Mouse (Mus musculus) thymus, postnatal 25 days (tissue): ENCODE data around the gene Gab1.
A peak's percentile ranks its signal among the peaks of the same experiment; 100 is the strongest.

Source experiments
- DNase-seq: peaks from one replicate; pipeline ENCODE4 v3.0.0; 2022

Gene Gab1

GRCm38 (mm10) chr8:80804066-80804619 lies 76.2 kb downstream of the Gab1 start:
- no peak for DNase-seq

GRCm38 (mm10) chr8:80798778-80799177 lies 81.5 kb downstream of the Gab1 start:
- DNase-seq: no peak

- no peak for DNase-seq
These were observed 82.0 kb downstream of the Gab1 start for GRCm38 (mm10) chr8:80798198-80798777.

- no peak for DNase-seq
These were observed 84.2 kb downstream of the Gab1 start for GRCm38 (mm10) chr8:80796070-80796469.

GRCm38 (mm10) chr8:80794585-80795509 lies 85.5 kb downstream of the Gab1 start:
- no peak for DNase-seq

- no peak for DNase-seq
These were observed 86.4 kb downstream of the Gab1 start for GRCm38 (mm10) chr8:80793791-80794515.

- DNase-seq: no peak
These were observed 88.1 kb downstream of the Gab1 start for GRCm38 (mm10) chr8:80792214-80792613.

- no peak for DNase-seq
These were observed 91.0 kb downstream of the Gab1 start for GRCm38 (mm10) chr8:80789324-80789723.

GRCm38 (mm10) chr8:80784559-80784958 lies 95.8 kb downstream of the Gab1 start:
- no peak for DNase-seq

- DNase-seq: no peak
These were observed 97.0 kb downstream of the Gab1 start for GRCm38 (mm10) chr8:80783271-80783670.

- no peak for DNase-seq
These were observed 99.0 kb downstream of the Gab1 start for GRCm38 (mm10) chr8:80781338-80781737.

- DNase-seq: no peak
These were observed 100.0 kb downstream of the Gab1 start for GRCm38 (mm10) chr8:80780271-80780670.

- no peak for DNase-seq
These were observed 103.9 kb downstream of the Gab1 start for GRCm38 (mm10) chr8:80776436-80776835.

- DNase-seq: no peak
These were observed 107.4 kb downstream of the Gab1 start for GRCm38 (mm10) chr8:80772732-80773460.

- no peak for DNase-seq
These were observed 111.9 kb downstream of the Gab1 start for GRCm38 (mm10) chr8:80768451-80768850.

GRCm38 (mm10) chr8:80753017-80753715 lies 127.2 kb downstream of the Gab1 start:
- peak; percentile 69 for DNase-seq

- no peak for DNase-seq
These were observed 127.9 kb downstream of the Gab1 start for GRCm38 (mm10) chr8:80752429-80752828.

- no peak for DNase-seq
These were observed 131.2 kb downstream of the Gab1 start for GRCm38 (mm10) chr8:80749091-80749490.

GRCm38 (mm10) chr8:80739932-80740331 lies 140.4 kb downstream of the Gab1 start:
- no peak for DNase-seq

GRCm38 (mm10) chr8:80739155-80739924 lies 141.0 kb downstream of the Gab1 start, which contains the start of gene Smarca5:
Gene Smarca5 (minus strand): TSS chr8:80739497.
- DNase-seq: peak; percentile 95
